Mouse (Mus musculus) forebrain, embryonic 10.5 days (tissue): ENCODE data around the gene L3mbtl3. TPM values are rescaled to one million over a fixed set of nuclear protein-coding genes. Genes with fewer than 3 reads are reported as not detected.

Experiments used
- microRNA-seq: library from miRNA; unstranded; fragments of <30 nt; microRNA quantifications from one replicate; pipeline ENCODE4, GENCODE M21; 2017
- polyA plus RNA-seq: library from polyadenylated mRNA; unstranded; fragments of >200 nt; fragmentation: Nextera tagmentation; extraction: Ambion mirVana; gene quantifications from 2 replicates; pipeline ENCODE4 v1.2.1, GENCODE M21; 2016

The L3mbtl3 gene
- polyA plus RNA-seq, 1 experiment from 2014 or later: 18.5 TPM

Small RNA genes within 50 kb of the gene (microRNA-seq; reads per million reads assigned to microRNA genes)
- not detected for gene Gm27754

Other genes with a start within 250 kb of the L3mbtl3 start
- gene Samd3, start 146.3 kb downstream of the L3mbtl3 start, polyA plus RNA-seq: 3.6 and 6.0 TPM in 2 replicates